Mouse (Mus musculus): ENCODE results near the gene Ildr1. TPM values are rescaled to one million over a fixed set of nuclear protein-coding genes. Genes with fewer than 3 reads are reported as not detected.

Gene Ildr1
- polyA plus RNA-seq, 1 experiment from 2014 or later = 10.7 TPM

GRCm38 (mm10) chr16:36655910-36656309, 37.9 kb upstream of the Ildr1 start:
- no peak overlapping the region for H3K27ac ChIP-seq (ENCODE audit: low read length)
- DNase-seq (ENCODE audit: low spot score) = peak; percentile 32
- TF ChIP-seq CTCF (IDR thresholded peaks at IDR 0.05) = no peak
- TF ChIP-seq EP300 (IDR thresholded peaks at IDR 0.05) = no peak
- no peak for ATAC-seq
- no peaks in the 10 kb centered on the region for H3K36me3 ChIP-seq (ENCODE audit: insufficient read depth, low read length)
- no peak overlapping the region for H3K9ac ChIP-seq (replicated peaks; ENCODE audit: low read depth)
- H3K4me2 ChIP-seq (replicated peaks; ENCODE audit: low read depth, low read length) = no peak overlapping the region
- 80% methylated on average over 4 of the region's 4 CpGs for WGBS
- H3K4me1 ChIP-seq (ENCODE audit: insufficient read depth, low read depth, low read length) = no peaks in the 10 kb centered on the region
- H3K4me3 ChIP-seq (ENCODE audit: low read depth, low read length) = no peak overlapping the region
- no peaks in the 10 kb centered on the region for H3K9me3 ChIP-seq (ENCODE audit: low read length)
- no peaks in the 10 kb centered on the region for H3K27me3 ChIP-seq (replicated peaks; ENCODE audit: insufficient read depth, low read length)

- Histone ChIP-seq H3K4me3 (ENCODE audit: low read depth, low read length) (no peak overlapping the region), H3K36me3 (ENCODE audit: insufficient read depth, low read length) (no peaks in the 10 kb centered on the region), H3K9me3 (ENCODE audit: low read length) (no peaks in the 10 kb centered on the region), H3K27me3 (replicated peaks; ENCODE audit: insufficient read depth, low read length) (no peaks in the 10 kb centered on the region), H3K9ac (replicated peaks; ENCODE audit: low read depth) (no peak overlapping the region), H3K4me1 (ENCODE audit: insufficient read depth, low read depth, low read length) (no peaks in the 10 kb centered on the region), H3K27ac (ENCODE audit: low read length) (no peak overlapping the region), H3K4me2 (replicated peaks; ENCODE audit: low read depth, low read length) (no peak overlapping the region)
- DNase-seq (ENCODE audit: low spot score) (no peak), ATAC-seq (no peak)
- WGBS = 80% methylated on average over 10 of the region's 10 CpGs
- TF ChIP-seq CTCF (IDR thresholded peaks at IDR 0.05) = no peak
- no peak for TF ChIP-seq EP300 (IDR thresholded peaks at IDR 0.05)
Observed at GRCm38 (mm10) chr16:36661330-36661729, 32.4 kb upstream of the Ildr1 start.

GRCm38 (mm10) chr16:36663484-36663883, 30.3 kb upstream of the Ildr1 start:
- WGBS = 71% methylated on average over 5 of the region's 5 CpGs
- no peak overlapping the region for H3K4me3 ChIP-seq (ENCODE audit: low read depth, low read length)
- no peaks in the 10 kb centered on the region for H3K9me3 ChIP-seq (ENCODE audit: low read length)
- DNase-seq (ENCODE audit: low spot score) = no peak
- H3K27me3 ChIP-seq (replicated peaks; ENCODE audit: insufficient read depth, low read length) = no peaks in the 10 kb centered on the region
- H3K27ac ChIP-seq (ENCODE audit: low read length) = no peak overlapping the region
- H3K4me1 ChIP-seq (ENCODE audit: insufficient read depth, low read depth, low read length) = no peaks in the 10 kb centered on the region
- no peak overlapping the region for H3K4me2 ChIP-seq (replicated peaks; ENCODE audit: low read depth, low read length)
- ATAC-seq = no peak
- H3K9ac ChIP-seq (replicated peaks; ENCODE audit: low read depth) = no peak overlapping the region
- H3K36me3 ChIP-seq (ENCODE audit: insufficient read depth, low read length) = no peaks in the 10 kb centered on the region
- no peak for TF ChIP-seq EP300 (IDR thresholded peaks at IDR 0.05)

GRCm38 (mm10) chr16:36665782-36666181, 28.0 kb upstream of the Ildr1 start, which contains the start of gene Cd86:
TSS of gene Cd86 (minus strand) at chr16:36666081.
- WGBS = 65% methylated on average over 13 of the region's 13 CpGs
- TF ChIP-seq EP300 (IDR thresholded peaks at IDR 0.05) = no peak
- H3K4me1 ChIP-seq (ENCODE audit: insufficient read depth, low read depth, low read length) = no peaks in the 10 kb centered on the region

GRCm38 (mm10) chr16:36666448-36667017, 27.2 kb upstream of the Ildr1 start:
- no peak for ATAC-seq
- 81% methylated on average over 10 of the region's 10 CpGs for WGBS
- H3K9ac ChIP-seq (replicated peaks; ENCODE audit: low read depth) = no peak overlapping the region

More at GRCm38 (mm10) chr16:36665782-36666181, 28.0 kb upstream of the Ildr1 start, which contains the start of gene Cd86:
- Histone ChIP-seq H3K27me3 (replicated peaks; ENCODE audit: insufficient read depth, low read length) (no peaks in the 10 kb centered on the region), H3K4me3 (ENCODE audit: low read depth, low read length) (no peak within 1 kb of the TSS), H3K9me3 (ENCODE audit: low read length) (no peaks in the 10 kb centered on the region), H3K36me3 (ENCODE audit: insufficient read depth, low read length) (no peaks in the 10 kb centered on the region), H3K4me2 (replicated peaks; ENCODE audit: low read depth, low read length) (no peak within 1 kb of the TSS), H3K9ac (replicated peaks; ENCODE audit: low read depth) (no peak within 1 kb of the TSS), H3K27ac (ENCODE audit: low read length) (no peak within 1 kb of the TSS)
- ATAC-seq (no peak), DNase-seq (ENCODE audit: low spot score) (peak; percentile 21)

GRCm38 (mm10) chr16:36670590-36670989, 23.2 kb upstream of the Ildr1 start:
- ATAC-seq (no peak), DNase-seq (ENCODE audit: low spot score) (no peak)
- Histone ChIP-seq H3K27me3 (replicated peaks; ENCODE audit: insufficient read depth, low read length) (no peaks in the 10 kb centered on the region), H3K36me3 (ENCODE audit: insufficient read depth, low read length) (no peaks in the 10 kb centered on the region), H3K27ac (ENCODE audit: low read length) (no peak overlapping the region), H3K9me3 (ENCODE audit: low read length) (no peaks in the 10 kb centered on the region), H3K4me2 (replicated peaks; ENCODE audit: low read depth, low read length) (no peak overlapping the region), H3K9ac (replicated peaks; ENCODE audit: low read depth) (no peak overlapping the region), H3K4me1 (ENCODE audit: insufficient read depth, low read depth, low read length) (no peaks in the 10 kb centered on the region), H3K4me3 (ENCODE audit: low read depth, low read length) (no peak overlapping the region)
- no peak for TF ChIP-seq CTCF (IDR thresholded peaks at IDR 0.05)
- TF ChIP-seq EP300 (IDR thresholded peaks at IDR 0.05) = no peak
- 73% methylated on average over 3 of the region's 3 CpGs for WGBS

More at GRCm38 (mm10) chr16:36666448-36667017, 27.2 kb upstream of the Ildr1 start:
- Histone ChIP-seq H3K4me2 (replicated peaks; ENCODE audit: low read depth, low read length) (no peak overlapping the region), H3K27ac (ENCODE audit: low read length) (no peak overlapping the region), H3K27me3 (replicated peaks; ENCODE audit: insufficient read depth, low read length) (no peaks in the 10 kb centered on the region), H3K9me3 (ENCODE audit: low read length) (no peaks in the 10 kb centered on the region), H3K36me3 (ENCODE audit: insufficient read depth, low read length) (no peaks in the 10 kb centered on the region), H3K4me3 (ENCODE audit: low read depth, low read length) (no peak overlapping the region), H3K4me1 (ENCODE audit: insufficient read depth, low read depth, low read length) (no peaks in the 10 kb centered on the region)
- no peak for DNase-seq (ENCODE audit: low spot score)
- TF ChIP-seq CTCF (IDR thresholded peaks at IDR 0.05) = no peak
- no peak for TF ChIP-seq EP300 (IDR thresholded peaks at IDR 0.05)

GRCm38 (mm10) chr16:36673196-36673595, 20.6 kb upstream of the Ildr1 start:
- Histone ChIP-seq H3K4me3 (ENCODE audit: low read depth, low read length) (no peak overlapping the region), H3K27ac (ENCODE audit: low read length) (no peak overlapping the region), H3K4me2 (replicated peaks; ENCODE audit: low read depth, low read length) (no peak overlapping the region), H3K36me3 (ENCODE audit: insufficient read depth, low read length) (no peaks in the 10 kb centered on the region), H3K4me1 (ENCODE audit: insufficient read depth, low read depth, low read length) (no peaks in the 10 kb centered on the region), H3K27me3 (replicated peaks; ENCODE audit: insufficient read depth, low read length) (no peaks in the 10 kb centered on the region), H3K9ac (replicated peaks; ENCODE audit: low read depth) (no peak overlapping the region), H3K9me3 (ENCODE audit: low read length) (no peaks in the 10 kb centered on the region)
- ATAC-seq (no peak), DNase-seq (ENCODE audit: low spot score) (no peak)
- 68% methylated on average over 4 of the region's 4 CpGs for WGBS
- TF ChIP-seq EP300 (IDR thresholded peaks at IDR 0.05) (no peak), CTCF (IDR thresholded peaks at IDR 0.05) (no peak)
